Mouse (Mus musculus): Measurements from ENCODE around the gene Iars. TPM values are rescaled to one million over a fixed set of nuclear protein-coding genes. Genes with fewer than 3 reads are reported as not detected.

Gene Iars
- 10 to 100 TPM in 1 of 2 experiments, 1 to 10 TPM in 1; 9.9 to 18.0 TPM for polyA plus RNA-seq (2012; fragmentation: generic; extraction: Trizol)

GRCm38 (mm10) chr13:49681351-49682232, at the start of gene Iars:
Gene Iars (plus strand): TSS chr13:49682100.

GRCm38 (mm10) chr13:49652481-49653179, 29.3 kb upstream of the Iars start, which contains the start of the genes Cenpp and Nol8:
Gene Cenpp (minus strand): TSS chr13:49652785.
Gene Nol8 (plus strand): TSS chr13:49653078.

Other genes starting within 250 kb of the Iars start
- gene Tes3-ps, start 188.8 kb upstream of the Iars start, polyA plus RNA-seq (2012; fragmentation: generic; extraction: Trizol): under 1 TPM; 0.05 to 0.30 TPM
- gene Ecm2, start 177.3 kb upstream of the Iars start, polyA plus RNA-seq (2012; fragmentation: generic; extraction: Trizol): 1 to 10 TPM in 1 of 2 experiments, under 1 TPM in 1; 0.01 to 1.6 TPM
- gene Aspn, start 137.7 kb upstream of the Iars start, polyA plus RNA-seq (2012; fragmentation: generic; extraction: Trizol): 1 to 10 TPM in 1 of 2 experiments, under 1 TPM in 1; 0.04 to 5.0 TPM
- gene Omd, start 99.6 kb upstream of the Iars start, polyA plus RNA-seq (2012; fragmentation: generic; extraction: Trizol): 1 to 10 TPM in 1 of 2 experiments, under 1 TPM in 1; 0.09 to 3.2 TPM
- gene Ogn, start 74.1 kb upstream of the Iars start, polyA plus RNA-seq (2012; fragmentation: generic; extraction: Trizol): 10 to 100 TPM in 1 of 2 experiments, under 1 TPM in 1; 0.40 to 63.1 TPM
- gene Cenpp, start 29.3 kb upstream of the Iars start, polyA plus RNA-seq (2012; fragmentation: generic; extraction: Trizol): 10 to 100 TPM in 1 of 2 experiments, 1 to 10 TPM in 1; 1.3 to 12.9 TPM
- under 1 TPM; 0.26 to 0.76 TPM for gene Nol8, start 29.0 kb upstream of the Iars start, polyA plus RNA-seq (2012; fragmentation: generic; extraction: Trizol)
- gene Gm30302, start 116.9 kb downstream of the Iars start, polyA plus RNA-seq (2012; fragmentation: generic; extraction: Trizol): not detected

Measured in C3H10T1/2 (cell line).